Mouse (Mus musculus) embryonic fibroblast, embryonic 13.5 days (primary cell): Measurements from ENCODE around the gene Cltc. TPM values are rescaled to one million over a fixed set of nuclear protein-coding genes. Genes with fewer than 3 reads are reported as not detected.

Source experiments
- H3K27ac ChIP-seq: 2 replicates; pipeline ENCODE4 v1.5.1; 2012; ENCODE audit warnings: low read length, control low read depth, inconsistent platforms; ENCODE audit not compliant: insufficient read depth
- H3K4me1 ChIP-seq: 2 replicates; pipeline ENCODE4 v1.6.1; 2011; ENCODE audit warnings: low read length; ENCODE audit not compliant: control insufficient read depth, insufficient read depth
- H3K4me3 ChIP-seq: 2 replicates; pipeline ENCODE4 v1.5.1; 2011; ENCODE audit warnings: mild to moderate bottlenecking, control low read depth, low read length; ENCODE audit not compliant: insufficient read depth
- CTCF ChIP-seq: IDR thresholded peaks from 2 replicates; pipeline ENCODE4 v1.5.1; 2011; ENCODE audit warnings: mild to moderate bottlenecking, control low read depth, low read length, moderate library complexity, borderline replicate concordance; ENCODE audit not compliant: insufficient read depth
- POLR2A ChIP-seq: IDR thresholded peaks from 2 replicates; pipeline ENCODE4 v1.6.1; 2011; ENCODE audit warnings: low read depth, mild to moderate bottlenecking, control low read depth, low read length, moderate library complexity
- polyA plus RNA-seq: library from polyadenylated mRNA; stranded (reverse); fragments of >200 nt; gene quantifications from 2 replicates; pipeline ENCODE4 v1.2.4, GENCODE M21; 2011; ENCODE audit warnings: low read depth; ENCODE audit not compliant: missing spikeins, insufficient read length

Cltc gene
- polyA plus RNA-seq, 1 experiment = 468 TPM

DNA sequence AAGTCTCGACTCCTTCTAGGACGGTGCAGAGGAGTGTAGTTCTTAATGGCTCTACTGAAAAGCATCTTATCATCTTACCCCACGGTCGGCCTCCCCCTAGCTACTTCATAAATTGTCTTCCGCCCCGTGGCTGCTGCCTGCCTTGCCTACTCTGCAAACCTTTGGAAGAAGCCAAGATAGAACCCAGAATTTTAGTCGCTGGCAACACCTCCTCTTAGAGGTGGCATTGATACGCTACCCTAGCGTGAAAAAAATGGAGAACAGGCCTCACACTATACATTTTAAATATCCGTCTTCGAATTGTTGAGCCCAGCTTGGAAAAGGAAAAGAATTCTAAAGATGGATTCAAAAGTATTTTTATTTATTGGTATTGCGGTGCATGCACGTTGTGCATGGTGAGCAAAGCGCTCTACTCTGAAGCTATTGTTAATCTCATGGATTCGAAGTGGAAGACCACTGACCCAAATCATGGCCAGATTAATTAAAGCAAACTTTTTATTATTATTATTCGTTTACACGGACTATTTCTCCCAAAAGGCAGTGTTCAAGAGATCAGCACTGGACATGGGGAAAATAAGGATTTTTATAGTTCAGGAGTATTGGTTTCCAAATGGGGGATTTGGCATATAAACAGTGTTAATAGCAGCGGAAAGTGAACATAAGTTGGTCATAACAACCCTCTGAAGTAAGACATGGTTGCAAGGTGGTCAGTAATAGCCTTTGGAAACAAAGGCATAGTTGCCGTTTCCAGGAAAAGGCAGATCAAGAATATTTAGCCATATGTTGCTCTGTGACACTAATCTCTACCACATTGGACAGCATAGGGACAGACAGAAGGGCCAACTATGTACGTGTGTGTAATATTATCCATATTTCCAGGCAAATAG, 73.0 kb downstream of the Cltc start:
- peak overlapping the region; percentile 62 for H3K27ac ChIP-seq
- peak overlapping the region; percentile 92 for H3K4me3 ChIP-seq
- TF ChIP-seq CTCF (no peak), POLR2A (no peak; the same call in 1 of the 2 replicates)
- H3K4me1 ChIP-seq = peaks cover 10% of the 10 kb centered on the region; the same call in 1 of the 2 replicates

DNA sequence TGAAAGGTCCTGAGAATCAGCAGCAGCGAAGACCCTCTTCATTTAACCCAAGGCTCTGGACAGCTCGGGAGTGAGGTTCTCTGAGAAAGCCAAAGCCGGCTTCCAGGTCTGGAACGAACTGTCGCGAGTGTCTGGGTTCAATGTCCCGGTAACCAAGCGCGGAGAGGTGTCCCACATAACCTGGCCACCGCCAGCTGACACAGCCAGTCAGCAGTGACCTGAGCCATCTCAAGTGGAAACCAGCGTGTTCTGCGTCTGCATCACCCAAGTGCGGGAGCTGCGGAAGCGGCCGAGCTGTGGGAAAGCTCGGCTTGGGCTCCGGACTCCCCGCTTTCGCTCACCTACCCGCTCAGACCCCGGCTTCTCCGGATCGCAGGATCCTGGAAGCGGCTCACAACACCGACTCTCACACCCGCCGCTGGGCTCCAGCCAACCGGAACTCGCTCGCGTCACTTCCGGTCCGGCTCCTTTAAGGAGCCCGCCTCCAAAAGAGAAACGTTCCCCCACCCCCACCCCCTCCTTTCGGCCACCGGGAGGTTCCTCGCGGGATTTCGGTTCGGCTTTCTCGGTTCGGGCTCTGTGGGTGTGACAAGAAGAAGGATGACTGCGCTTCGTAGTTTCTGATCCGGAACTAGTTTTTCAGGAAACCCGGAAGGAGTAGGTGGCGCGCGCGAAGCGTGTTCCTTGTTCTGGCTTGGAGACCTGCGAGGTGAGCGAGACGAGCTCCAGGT, 73.8 kb downstream of the Cltc start, which contains the start of the genes Vmp1 and Ptrh2:
TSS of gene Vmp1 (minus strand) at position 442 of the 731 bp plus-strand sequence.
TSS of gene Ptrh2 (plus strand) at position 591 of the 731 bp plus-strand sequence.
- Histone ChIP-seq H3K4me3 (peak within 1 kb of the TSS; percentile 92), H3K27ac (peak within 1 kb of the TSS; percentile 79)
- TF ChIP-seq POLR2A (peak; percentile 70), CTCF (no peak)

DNA sequence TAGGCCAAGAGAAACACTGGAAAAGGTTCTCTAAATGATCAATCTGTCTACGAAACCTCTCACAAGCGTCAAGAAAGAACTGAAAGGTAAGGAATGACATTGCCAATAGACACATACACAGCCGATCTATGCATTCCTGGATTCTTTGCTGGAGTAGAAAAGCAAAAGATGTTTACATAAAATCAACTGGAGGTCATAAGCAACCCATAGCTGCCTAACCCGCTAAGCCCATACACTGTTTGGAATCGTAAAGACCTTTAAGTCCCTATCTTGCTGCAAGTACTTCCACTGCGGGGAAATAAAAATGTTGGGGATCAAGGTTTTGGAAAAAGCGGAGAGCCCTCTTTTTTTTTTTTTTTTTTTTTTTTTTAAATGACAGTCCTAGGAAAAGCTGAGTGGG, 74.5 kb downstream of the Cltc start:
- H3K27ac ChIP-seq = no peak overlapping the region
- TF ChIP-seq POLR2A (no peak), CTCF (no peak)
- H3K4me3 ChIP-seq = peak overlapping the region; percentile 92
- H3K4me1 ChIP-seq = peaks cover 10% of the 10 kb centered on the region; the same call in 1 of the 2 replicates

More for the DNA sequence above, 73.8 kb downstream of the Cltc start, which contains the start of the genes Vmp1 and Ptrh2:
- peaks cover 10% of the 10 kb centered on the region; the same call in 1 of the 2 replicates for H3K4me1 ChIP-seq

DNA sequence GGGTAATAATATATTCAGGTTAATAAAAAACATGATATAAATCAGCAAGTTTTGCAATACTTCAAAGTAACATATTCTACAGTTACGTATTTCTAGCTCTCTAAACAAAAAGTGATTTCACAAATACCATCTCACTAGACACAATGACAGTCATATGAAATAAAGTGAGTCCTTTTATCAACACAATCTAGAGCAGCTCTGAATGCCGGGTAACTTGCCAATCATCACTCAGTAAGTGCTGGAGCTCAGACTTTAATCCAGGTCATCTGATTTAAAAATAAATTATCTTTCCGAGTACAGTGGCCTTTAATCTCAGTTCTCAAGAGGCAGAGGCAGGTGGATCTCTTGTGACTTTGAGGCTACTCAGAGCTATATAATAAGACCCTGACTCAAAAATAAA, 75.9 kb downstream of the Cltc start:
- TF ChIP-seq CTCF = no peak
- TF ChIP-seq POLR2A = no peak
- no peak overlapping the region for H3K4me3 ChIP-seq
- H3K27ac ChIP-seq = no peak overlapping the region
- peaks cover 6% of the 10 kb centered on the region; the same call in 1 of the 2 replicates for H3K4me1 ChIP-seq

DNA sequence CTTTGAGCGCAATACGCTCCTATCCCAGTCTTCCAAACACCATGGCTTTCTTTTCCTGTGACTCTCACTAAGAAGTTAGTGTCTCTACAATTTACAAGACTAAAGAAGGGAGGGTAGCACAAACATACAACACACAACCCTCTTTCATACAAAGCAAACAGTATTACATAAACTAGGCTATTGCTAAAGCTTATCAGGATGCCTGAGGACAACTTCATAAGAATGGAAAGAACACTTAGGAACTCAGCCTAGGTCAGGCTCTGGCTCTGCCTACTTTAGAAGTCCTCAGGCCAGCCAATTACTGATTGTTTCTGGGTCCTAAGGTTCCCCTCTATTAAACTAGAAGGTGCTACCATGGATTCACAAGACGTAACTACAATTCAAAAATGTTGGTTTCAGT, 76.6 kb downstream of the Cltc start:
- TF ChIP-seq POLR2A (no peak), CTCF (no peak)
- no peak overlapping the region for H3K27ac ChIP-seq
- H3K4me1 ChIP-seq = peaks cover 3% of the 10 kb centered on the region; the same call in 1 of the 2 replicates
- no peak overlapping the region for H3K4me3 ChIP-seq

DNA sequence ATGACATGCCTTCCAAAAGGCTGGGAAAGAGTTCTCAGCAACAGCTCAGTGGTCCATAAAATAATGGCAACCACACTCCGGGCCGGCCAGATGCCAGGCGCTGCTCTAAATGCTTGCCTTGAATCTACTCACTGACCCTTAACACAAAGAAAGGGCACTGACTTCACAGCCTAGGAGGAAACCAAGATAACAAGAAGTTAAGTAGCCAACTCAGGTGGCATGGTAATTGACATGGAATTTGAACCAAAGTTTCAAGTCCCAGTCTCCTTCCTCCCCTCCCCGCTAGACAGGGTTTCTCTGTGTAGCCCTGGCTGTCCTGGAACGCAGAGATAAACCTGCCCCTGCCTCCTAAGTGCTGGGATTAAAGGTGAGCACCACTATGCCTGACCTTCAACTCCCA, 78.4 kb downstream of the Cltc start:
- Histone ChIP-seq H3K27ac (no peak overlapping the region), H3K4me1 (0 out of 2 replicates have a peak, but pooled peaks cover 2% of the 10 kb centered on the region), H3K4me3 (no peak overlapping the region)
- TF ChIP-seq POLR2A (no peak), CTCF (no peak)

DNA sequence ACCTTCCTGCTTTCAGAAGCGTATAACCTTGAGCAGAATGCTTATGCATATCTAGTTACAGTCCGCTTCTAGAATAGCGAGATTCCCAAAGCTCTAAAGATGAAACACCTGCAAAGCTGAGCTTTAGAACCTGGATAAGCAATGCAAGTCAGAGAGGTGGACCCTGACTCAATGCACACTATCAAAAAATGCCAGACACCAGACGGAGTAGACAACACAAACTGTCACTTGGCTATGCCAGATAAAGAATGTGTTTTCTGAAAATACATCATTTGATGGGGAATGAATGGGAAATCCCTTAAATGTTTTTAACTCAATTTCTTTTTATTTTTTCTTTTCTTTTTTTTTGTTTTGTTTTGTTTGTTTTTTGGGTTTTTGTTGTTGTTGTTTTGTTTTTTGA, 81.8 kb downstream of the Cltc start:
- no peaks in the 10 kb centered on the region for H3K4me1 ChIP-seq
- H3K4me3 ChIP-seq = no peak overlapping the region
- no peak overlapping the region for H3K27ac ChIP-seq
- TF ChIP-seq POLR2A = no peak
- TF ChIP-seq CTCF = no peak

DNA sequence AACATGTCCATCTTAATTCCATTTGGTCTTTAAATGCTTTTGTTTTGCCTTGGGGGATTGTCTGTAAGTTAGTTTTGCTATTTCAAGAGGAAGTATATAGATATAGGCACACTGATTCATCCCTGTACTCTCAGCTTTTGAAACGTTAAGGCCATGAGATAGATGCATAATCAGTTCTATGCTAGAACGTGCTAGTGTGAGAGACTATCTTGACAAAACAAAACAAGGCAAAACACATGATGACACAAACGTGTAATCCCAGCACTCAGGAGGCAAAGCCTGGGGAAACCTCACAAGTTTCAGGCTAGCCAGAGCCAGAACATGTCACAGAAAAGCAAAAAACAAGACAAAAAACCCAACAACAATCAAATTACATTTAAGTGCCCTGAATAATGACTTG, 84.6 kb downstream of the Cltc start:
- no peak overlapping the region for H3K4me3 ChIP-seq
- no peaks in the 10 kb centered on the region for H3K4me1 ChIP-seq
- H3K27ac ChIP-seq = peak overlapping the region; percentile 16; the same call in 1 of the 2 replicates
- TF ChIP-seq CTCF (no peak), POLR2A (no peak)

DNA sequence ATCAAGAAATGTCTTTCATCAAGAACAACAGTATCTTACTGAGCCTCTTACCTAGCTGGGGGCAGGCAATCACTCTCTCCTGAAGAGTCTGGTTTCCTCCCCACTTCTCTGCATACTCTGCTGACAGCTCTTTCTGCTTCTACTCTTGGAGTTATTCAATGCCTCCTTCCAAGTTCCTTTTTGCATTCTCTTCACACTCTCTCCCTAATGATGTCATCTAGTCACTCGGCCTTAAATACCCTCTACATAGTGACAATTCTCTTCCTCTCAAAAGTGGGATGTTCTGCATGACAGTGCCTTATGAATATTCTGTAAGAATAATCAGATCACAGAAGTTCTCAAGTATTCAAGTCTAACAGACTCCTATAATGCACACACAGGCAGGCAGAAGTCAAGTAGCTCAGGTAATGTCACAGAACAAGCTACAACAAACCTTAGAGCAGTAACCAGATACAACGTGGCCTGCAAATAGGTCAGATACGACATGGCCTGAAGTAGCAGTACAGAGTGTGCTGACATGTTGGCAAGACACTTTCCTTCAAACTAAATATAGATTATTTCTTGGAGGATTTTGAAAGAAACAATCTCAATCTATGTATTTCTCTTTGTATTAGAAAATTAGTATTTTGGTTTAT, 86.2 kb downstream of the Cltc start:
- no peak overlapping the region for H3K27ac ChIP-seq
- H3K4me1 ChIP-seq = no peaks in the 10 kb centered on the region

More for the DNA sequence above, 86.2 kb downstream of the Cltc start:
- TF ChIP-seq CTCF = no peak
- no peak for TF ChIP-seq POLR2A
- no peak overlapping the region for H3K4me3 ChIP-seq
